Mouse (Mus musculus) limb, embryonic 13.5 days (tissue): ENCODE measurements at regions not wholly inside any gene's neighbourhood (a gene's known extent, or its start where the extent isn't known, plus 50 kb on each side); places are given as distances from the start of the nearest gene placed in this dataset.

ENCODE experiments used
- ATAC-seq: fragments of 200-750 bp; cut with Nextera tagmentation; 2 replicates; pipeline ENCODE4 v1.8.0; 2017; ENCODE audit warnings: low read depth, moderate number of reproducible peaks, moderate TSS enrichment; ENCODE audit not compliant: low FRiP score
- H3K27ac ChIP-seq: fragments of 300-500 bp; sonication (generic); 2 replicates; pipeline ENCODE4 v1.5.1; 2015; ENCODE audit warnings: inconsistent platforms, mild to moderate bottlenecking, moderate library complexity
- H3K27me3 ChIP-seq: fragments of 300-500 bp; sonication (generic); 2 replicates; pipeline ENCODE4 v1.6.1; 2015; ENCODE audit warnings: mild to moderate bottlenecking, inconsistent platforms
- H3K36me3 ChIP-seq: fragments of 300-500 bp; sonication (generic); 2 replicates; pipeline ENCODE4 v1.6.1; 2015; ENCODE audit warnings: inconsistent platforms, mild to moderate bottlenecking, moderate library complexity
- H3K4me1 ChIP-seq: fragments of 300-500 bp; sonication (generic); 2 replicates; pipeline ENCODE4 v1.6.1; 2015; ENCODE audit warnings: inconsistent platforms
- H3K4me2 ChIP-seq: fragments of 300-500 bp; sonication (generic); replicated peaks from 2 replicates; pipeline ENCODE4 v1.6.1; 2015; ENCODE audit warnings: inconsistent platforms, mild to moderate bottlenecking, moderate library complexity
- H3K4me3 ChIP-seq: fragments of 300-500 bp; sonication (generic); 2 replicates; pipeline ENCODE4 v1.5.1; 2015; ENCODE audit warnings: moderate library complexity, mild to moderate bottlenecking, inconsistent platforms
- H3K9ac ChIP-seq: fragments of 300-500 bp; sonication (generic); 2 replicates; pipeline ENCODE4 v1.6.1; 2015; ENCODE audit warnings: mild to moderate bottlenecking, inconsistent platforms
- H3K9me3 ChIP-seq: fragments of 300-500 bp; sonication (generic); 2 replicates; pipeline ENCODE4 v1.6.1; 2016; ENCODE audit warnings: inconsistent platforms
- WGBS: fragments of 180-500 bp; shearing (Covaris S2); methylation state at CpG from one replicate; pipeline ENCODE4 v1.1.7; 2015; 5-methylcytosine and 5-hydroxymethylcytosine counted together

DNA sequence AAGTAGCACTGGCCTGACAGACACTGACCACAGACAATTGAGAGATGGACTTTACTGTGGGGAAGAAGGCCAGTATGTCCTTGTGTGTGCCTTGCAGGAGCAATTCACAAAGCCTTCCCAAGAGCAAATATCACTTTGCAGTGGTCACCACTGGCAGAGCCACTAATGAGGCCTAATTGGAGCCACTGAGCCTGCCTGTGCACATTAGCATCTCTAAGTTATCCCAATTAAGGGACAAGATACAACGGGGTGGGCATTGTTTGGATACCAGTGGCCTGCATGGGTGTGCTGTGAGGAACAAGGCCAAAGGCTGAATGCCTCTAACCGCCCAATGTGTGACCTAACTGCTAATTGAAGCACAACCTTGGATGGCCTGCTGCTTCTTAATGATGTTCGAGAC is 433.4 kb upstream of the Ptbp2 start:
- 51% methylated on average over 3 of the region's 3 CpGs for WGBS
- Histone ChIP-seq H3K9me3 (no peaks in the 10 kb centered on the region), H3K9ac (no peak overlapping the region), H3K4me3 (no peak overlapping the region), H3K27me3 (no peaks in the 10 kb centered on the region), H3K27ac (no peak overlapping the region), H3K36me3 (no peaks in the 10 kb centered on the region), H3K4me2 (no peak overlapping the region), H3K4me1 (no peaks in the 10 kb centered on the region)
- ATAC-seq: no peak

DNA sequence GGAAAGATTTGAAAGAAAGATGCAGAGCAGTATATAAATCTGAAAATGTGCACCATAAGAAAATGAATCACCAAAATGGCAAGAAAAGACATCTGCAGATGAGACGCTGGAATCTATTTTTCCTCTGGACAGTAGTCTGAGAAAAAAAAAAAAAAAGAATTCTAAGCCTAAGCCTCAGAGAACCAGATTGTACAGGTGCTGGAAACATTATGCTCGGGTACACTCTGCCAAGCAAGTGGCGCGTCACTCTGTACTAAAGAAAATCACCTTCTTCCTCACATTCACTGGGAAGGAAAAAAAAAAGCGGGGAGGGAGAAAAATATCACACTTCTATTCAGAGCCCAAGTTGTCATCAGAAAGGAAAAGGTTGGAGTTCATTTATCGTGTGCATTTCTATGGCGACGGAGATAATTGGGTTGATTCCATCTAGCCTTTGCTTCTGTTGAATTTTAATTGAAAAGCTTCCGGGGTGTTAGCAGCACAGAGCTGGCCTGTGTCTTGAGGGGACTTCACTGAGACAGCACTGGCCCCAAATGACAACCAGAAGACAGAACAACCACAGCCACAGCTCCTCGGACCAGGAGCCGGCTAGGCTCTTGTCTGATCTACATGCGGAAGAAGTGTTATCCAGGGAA is 430.5 kb upstream of the Ptbp2 start:
- Histone ChIP-seq H3K9me3 (no peaks in the 10 kb centered on the region), H3K27ac (no peak overlapping the region), H3K36me3 (no peaks in the 10 kb centered on the region), H3K4me3 (no peak overlapping the region), H3K27me3 (no peaks in the 10 kb centered on the region), H3K9ac (no peak overlapping the region), H3K4me2 (no peak overlapping the region), H3K4me1 (no peaks in the 10 kb centered on the region)
- 83% methylated on average over 12 of the region's 12 CpGs for WGBS
- ATAC-seq: no peak

DNA sequence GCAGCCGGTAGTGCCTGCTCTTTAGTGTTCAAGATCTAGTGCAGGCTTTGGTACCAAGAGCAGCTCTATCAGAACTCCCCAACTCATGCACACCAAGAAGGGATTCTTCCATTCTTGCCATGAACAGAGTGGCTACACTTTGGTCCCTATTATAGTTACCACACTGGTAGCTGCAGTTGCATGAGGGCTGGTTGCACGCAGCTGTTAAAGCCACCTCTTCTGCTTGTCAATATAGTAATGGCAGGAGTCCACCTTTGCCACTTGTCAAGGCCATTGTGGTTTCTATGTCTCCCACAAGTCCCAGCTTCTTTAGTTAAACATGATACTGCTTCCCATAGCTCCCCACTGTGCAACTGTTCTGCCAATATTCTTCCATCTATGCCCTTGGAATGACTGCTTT is 415.1 kb upstream of the Ptbp2 start:
- no peaks in the 10 kb centered on the region for H3K27me3 ChIP-seq
- no peak overlapping the region for H3K4me2 ChIP-seq
- H3K4me1 ChIP-seq: no peaks in the 10 kb centered on the region
- ATAC-seq: no peak
- no peak overlapping the region for H3K9ac ChIP-seq
- no peak overlapping the region for H3K27ac ChIP-seq
- no peaks in the 10 kb centered on the region for H3K36me3 ChIP-seq
- WGBS: 88% methylated on average over 2 of the region's 2 CpGs
- no peak overlapping the region for H3K4me3 ChIP-seq
- H3K9me3 ChIP-seq: no peaks in the 10 kb centered on the region

DNA sequence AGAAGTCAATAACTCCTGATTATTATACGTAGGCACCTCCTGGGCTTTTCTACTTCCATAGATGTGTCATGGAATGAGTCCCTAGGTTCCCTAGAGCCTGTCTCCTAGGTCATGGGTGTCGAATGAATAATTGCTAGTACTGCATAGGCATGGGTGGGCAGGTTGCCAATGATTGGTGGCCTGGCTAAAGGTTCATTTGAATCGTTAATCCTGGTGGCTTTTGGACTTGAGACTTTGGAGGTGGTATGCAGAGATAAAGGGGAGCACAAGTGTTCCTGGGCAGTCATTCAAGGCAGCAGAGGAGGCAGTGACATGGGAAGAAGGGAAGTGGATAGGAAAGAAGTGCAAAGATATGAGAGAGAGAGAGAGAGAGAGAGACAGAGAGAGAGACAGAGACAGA is 410.2 kb upstream of the Ptbp2 start:
- no peak overlapping the region for H3K9ac ChIP-seq
- H3K4me3 ChIP-seq: no peak overlapping the region
- no peaks in the 10 kb centered on the region for H3K9me3 ChIP-seq
- no peak for ATAC-seq
- H3K36me3 ChIP-seq: no peaks in the 10 kb centered on the region
- no peaks in the 10 kb centered on the region for H3K27me3 ChIP-seq
- 0 out of 2 replicates have a peak, but pooled peaks cover 5% of the 10 kb centered on the region for H3K4me1 ChIP-seq
- no peak overlapping the region for H3K27ac ChIP-seq
- WGBS: 79% methylated on average over 3 of the region's 3 CpGs
- H3K4me2 ChIP-seq: no peak overlapping the region

DNA sequence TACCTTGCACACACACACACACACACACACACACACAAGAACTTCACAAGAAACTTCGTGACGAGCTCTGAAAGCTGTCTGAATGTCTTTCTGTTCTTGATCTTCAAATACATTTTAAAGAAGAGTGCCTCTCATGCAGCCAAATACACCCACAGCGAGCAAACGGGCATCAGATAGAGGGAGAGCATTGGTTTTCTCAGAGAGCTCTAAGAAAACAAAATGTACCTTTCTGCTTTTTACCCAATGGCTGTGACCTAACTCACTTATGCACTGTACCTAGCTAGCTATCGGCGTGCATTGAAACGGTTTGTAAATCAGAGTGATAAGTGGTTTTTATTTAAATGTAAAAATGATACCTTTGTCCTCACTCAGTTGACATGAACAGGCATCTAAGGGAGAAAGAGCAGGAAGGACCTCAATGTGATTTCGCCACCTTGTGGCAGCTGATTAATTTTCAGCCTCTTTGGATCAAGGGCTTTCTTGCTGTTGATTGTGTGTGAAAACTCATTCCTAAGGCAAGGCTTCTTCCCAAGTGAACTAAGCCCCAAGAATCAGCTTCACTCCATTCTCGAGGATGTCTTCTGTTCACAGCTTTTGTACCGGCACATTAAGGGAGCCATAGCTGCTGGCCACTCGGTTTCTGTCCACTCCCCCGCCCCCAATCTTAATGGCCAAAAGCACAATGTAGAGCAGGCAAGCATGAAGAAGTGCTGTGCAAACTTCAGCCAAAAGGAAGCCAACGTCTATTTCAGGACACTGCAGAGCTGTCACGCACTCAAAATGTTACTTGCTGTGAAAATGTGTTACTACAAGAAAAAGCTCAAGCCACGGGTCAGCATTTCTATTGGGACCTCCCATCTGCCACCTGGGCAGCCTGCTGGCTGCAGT is 408.4 kb upstream of the Ptbp2 start:
- no peaks in the 10 kb centered on the region for H3K9me3 ChIP-seq
- no peaks in the 10 kb centered on the region for H3K27me3 ChIP-seq
- no peak; the same call in 1 of the 2 replicates for ATAC-seq
- WGBS: 43% methylated on average over 15 of the region's 15 CpGs
- H3K4me1 ChIP-seq: 0 out of 2 replicates have a peak, but pooled peaks cover 5% of the 10 kb centered on the region
- no peaks in the 10 kb centered on the region for H3K36me3 ChIP-seq
- H3K27ac ChIP-seq: no peak overlapping the region
- no peak overlapping the region for H3K4me3 ChIP-seq
- 0 out of 2 replicates have a peak overlapping the region, but pooled peaks have one; percentile 28 for H3K4me2 ChIP-seq
- no peak overlapping the region for H3K9ac ChIP-seq

DNA sequence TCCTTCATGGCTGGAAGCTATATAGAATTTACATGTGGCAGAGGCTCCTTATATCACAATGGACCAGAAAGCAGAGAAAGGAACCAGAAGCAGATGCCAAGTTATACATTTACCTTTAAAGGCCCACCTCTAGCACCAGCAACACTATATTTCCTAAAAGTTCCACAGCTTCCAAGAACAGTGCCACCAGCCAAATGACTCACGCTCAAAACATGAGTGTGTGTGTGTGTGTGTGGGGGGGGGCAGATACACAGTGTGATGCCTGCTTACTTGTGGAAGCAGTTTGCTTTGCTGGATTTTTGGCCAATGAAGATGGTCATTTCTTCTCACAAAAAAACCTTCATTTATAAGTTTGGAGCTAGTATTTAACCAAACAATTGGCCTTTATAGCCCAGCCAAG is 405.3 kb upstream of the Ptbp2 start:
- no peak overlapping the region for H3K4me2 ChIP-seq
- 0 out of 2 replicates have a peak, but pooled peaks cover 5% of the 10 kb centered on the region for H3K4me1 ChIP-seq
- H3K9me3 ChIP-seq: no peaks in the 10 kb centered on the region
- no peak for ATAC-seq
- no peak overlapping the region for H3K9ac ChIP-seq
- H3K4me3 ChIP-seq: no peak overlapping the region
- no peaks in the 10 kb centered on the region for H3K27me3 ChIP-seq
- no peak overlapping the region for H3K27ac ChIP-seq
- no peaks in the 10 kb centered on the region for H3K36me3 ChIP-seq
- 85% methylated on average over 1 of the region's 1 CpGs for WGBS

DNA sequence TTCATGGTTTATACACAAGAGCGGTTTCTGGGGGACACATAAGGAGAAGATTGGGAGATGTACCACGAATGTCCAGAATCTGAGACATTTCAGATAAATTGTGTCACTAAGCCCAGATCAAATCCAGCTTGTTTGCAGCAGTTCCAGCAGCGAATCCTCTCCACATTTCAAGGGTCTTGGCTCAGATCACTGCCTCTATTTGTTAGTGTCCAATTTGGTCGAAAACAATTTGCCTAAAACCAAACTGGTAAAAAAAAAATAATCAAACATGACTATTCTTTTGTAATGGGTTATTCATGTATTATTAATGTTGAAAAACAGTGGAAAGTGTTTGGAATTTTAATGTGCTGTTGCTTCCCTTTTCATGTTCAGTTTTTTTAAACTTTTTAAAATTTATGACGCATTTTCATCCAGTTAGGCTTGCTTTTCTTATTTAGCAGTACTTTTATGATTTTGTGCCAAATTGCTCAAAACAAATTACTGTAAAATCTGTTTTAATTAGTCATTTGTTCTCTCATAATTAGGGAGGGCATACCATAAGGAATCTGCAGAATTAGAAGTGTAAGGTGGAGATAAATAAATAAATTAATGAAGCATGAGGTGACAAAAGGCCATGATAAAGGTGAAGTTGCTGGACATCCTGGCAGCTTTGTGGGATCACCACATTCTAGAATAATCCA is 396.8 kb upstream of the Ptbp2 start:
- H3K27me3 ChIP-seq: no peaks in the 10 kb centered on the region
- H3K27ac ChIP-seq: no peak overlapping the region
- no peaks in the 10 kb centered on the region for H3K36me3 ChIP-seq
- no peak for ATAC-seq
- no peak overlapping the region for H3K9ac ChIP-seq
- no peak overlapping the region for H3K4me3 ChIP-seq
- H3K4me2 ChIP-seq: no peak overlapping the region
- H3K9me3 ChIP-seq: no peaks in the 10 kb centered on the region
- no peaks in the 10 kb centered on the region for H3K4me1 ChIP-seq
- WGBS: 82% methylated on average over 5 of the region's 5 CpGs

DNA sequence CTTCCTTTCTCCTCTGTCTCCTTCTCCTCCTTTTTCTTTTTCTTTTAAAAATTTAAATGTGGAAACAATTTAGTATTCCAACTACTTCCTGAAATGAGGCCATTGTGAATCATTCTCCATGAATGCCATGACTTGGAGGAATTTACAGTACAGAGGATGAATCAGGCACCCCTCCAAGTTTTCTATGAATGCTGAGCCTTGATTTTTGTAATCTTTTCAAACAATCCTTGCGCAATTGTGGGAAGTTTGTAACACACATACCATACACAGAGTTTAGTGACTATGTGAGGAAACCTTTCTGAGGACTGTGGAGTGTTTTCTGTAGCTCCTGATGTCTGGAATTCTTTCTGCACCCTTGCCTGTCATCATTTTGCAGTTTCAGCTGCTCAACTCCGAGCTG is 391.4 kb upstream of the Ptbp2 start:
- no peak overlapping the region for H3K4me3 ChIP-seq
- H3K4me2 ChIP-seq: no peak overlapping the region
- no peak overlapping the region for H3K27ac ChIP-seq
- no peaks in the 10 kb centered on the region for H3K9me3 ChIP-seq
- no peaks in the 10 kb centered on the region for H3K4me1 ChIP-seq
- WGBS: 56% methylated on average over 2 of the region's 2 CpGs
- H3K36me3 ChIP-seq: no peaks in the 10 kb centered on the region
- no peaks in the 10 kb centered on the region for H3K27me3 ChIP-seq
- ATAC-seq: no peak
- no peak overlapping the region for H3K9ac ChIP-seq
